Mouse (Mus musculus) spleen, adult 2 months (tissue): ENCODE measurements around the gene Klhl5.

ENCODE experiments used
- CTCF ChIP-seq: fragments of 200-500 bp; IDR thresholded peaks from 2 replicates; pipeline ENCODE4 v1.5.1; 2011; ENCODE audit warnings: mild to moderate bottlenecking, inconsistent platforms; ENCODE audit not compliant: insufficient read depth, insufficient read length, insufficient replicate concordance; ENCODE audit errors: extremely low read depth
- POLR2A ChIP-seq: fragments of 200-500 bp; IDR thresholded peaks from 2 replicates; pipeline ENCODE4 v1.6.1; 2011; ENCODE audit warnings: low read depth, low read length, inconsistent platforms

DNA sequence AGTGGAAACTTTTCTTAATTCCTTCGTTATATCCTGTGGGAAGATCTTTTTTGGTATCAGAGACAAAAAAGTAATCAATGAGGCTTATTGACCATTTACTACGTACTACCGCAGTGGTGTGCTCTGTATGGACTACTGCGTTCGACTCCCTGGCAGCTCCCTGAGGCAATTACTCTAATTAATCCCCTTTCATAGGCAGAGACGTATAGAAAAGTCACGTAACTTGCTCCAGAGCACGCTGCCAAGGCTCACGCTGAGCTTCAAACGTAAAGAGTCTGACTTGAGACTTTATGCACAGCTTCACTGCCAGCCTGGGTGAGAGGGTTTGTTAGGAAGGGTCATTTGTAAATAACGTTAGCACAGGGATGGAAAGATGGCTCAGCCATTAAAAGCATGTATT, 7.3 kb upstream of the Klhl5 start:
- TF ChIP-seq CTCF (no peak), POLR2A (no peak)
